Mouse (Mus musculus) hindbrain, embryonic 11.5 days (tissue): ENCODE measurements at regions not wholly inside any gene's neighbourhood (a gene's known extent, or its start where the extent isn't known, plus 50 kb on each side); places are given as distances from the start of the nearest gene placed in this dataset.

ENCODE experiments used
- ATAC-seq: fragments of 200-750 bp; cut with Nextera tagmentation; 2 replicates; pipeline ENCODE4 v1.8.0; 2017; ENCODE audit warnings: mild to moderate bottlenecking, moderate TSS enrichment, moderate library complexity; ENCODE audit not compliant: low FRiP score
- DNase-seq: peaks from one replicate; pipeline ENCODE4 v3.0.0-alpha.2; 2015; ENCODE audit warnings: low spot score
- H3K27ac ChIP-seq: fragments of 300-500 bp; sonication (generic); 2 replicates; pipeline ENCODE4 v1.5.1; 2014; ENCODE audit warnings: mild to moderate bottlenecking, low read depth, low read length
- H3K27me3 ChIP-seq: fragments of 300-500 bp; sonication (generic); 2 replicates; pipeline ENCODE4 v1.6.1; 2014; ENCODE audit warnings: mild to moderate bottlenecking, low read length, moderate library complexity, mixed read lengths; ENCODE audit not compliant: control insufficient read depth, insufficient read depth
- H3K36me3 ChIP-seq: fragments of 300-500 bp; sonication (generic); 2 replicates; pipeline ENCODE4 v1.6.1; 2014; ENCODE audit warnings: mild to moderate bottlenecking, low read length, moderate library complexity, mixed read lengths; ENCODE audit not compliant: control insufficient read depth, insufficient read depth
- H3K4me1 ChIP-seq: fragments of 300-500 bp; sonication (generic); replicated peaks from 2 replicates; pipeline ENCODE4 v1.6.1; 2014; ENCODE audit warnings: low read length, mixed read lengths; ENCODE audit not compliant: control insufficient read depth, insufficient read depth
- H3K4me2 ChIP-seq: fragments of 300-500 bp; sonication (generic); replicated peaks from 2 replicates; pipeline ENCODE4 v1.6.1; 2014; ENCODE audit warnings: mild to moderate bottlenecking, low read depth, low read length
- H3K4me3 ChIP-seq: fragments of 300-500 bp; sonication (generic); 2 replicates; pipeline ENCODE4 v1.5.1; 2014; ENCODE audit warnings: low read depth, low read length
- H3K9ac ChIP-seq: fragments of 300-500 bp; sonication (generic); 2 replicates; pipeline ENCODE4 v1.6.1; 2014; ENCODE audit warnings: low read depth, low read length
- H3K9me3 ChIP-seq: fragments of 300-500 bp; sonication (generic); 2 replicates; pipeline ENCODE4 v1.6.1; 2016; ENCODE audit warnings: low read length; ENCODE audit not compliant: control insufficient read depth
- whole genome bisulfite sequencing: fragments of 180-500 bp; shearing (Covaris S2); extraction: QIAGEN DNeasy Blood & Tissue Kit; methylation state at CpG from one replicate; pipeline ENCODE4 v1.1.7; 2014; 5-methylcytosine and 5-hydroxymethylcytosine counted together

DNA sequence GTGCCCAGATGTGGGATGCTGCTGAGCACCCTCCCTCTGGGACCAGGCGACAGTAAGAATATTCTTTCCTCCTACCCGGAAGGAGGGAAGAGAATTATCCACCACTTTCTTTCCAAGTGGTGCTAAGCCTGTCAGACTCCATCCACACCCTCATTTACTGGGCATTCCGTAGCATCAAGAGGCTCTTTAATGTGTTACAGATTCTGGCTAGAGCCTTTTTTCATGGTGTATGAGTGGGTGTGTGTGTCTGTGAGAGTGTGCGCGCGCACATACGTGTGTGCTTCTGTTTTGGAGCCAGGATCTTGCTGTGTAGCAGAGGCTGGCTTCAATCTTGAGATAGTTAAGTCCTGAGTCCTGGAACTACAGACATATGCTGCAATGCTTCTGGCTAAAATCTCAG, 102.4 kb upstream of the Mrps10 start:
- 94% methylated on average over 7 of the region's 7 CpGs for WGBS
- ATAC-seq: no peak
- Histone ChIP-seq H3K27ac (no peak overlapping the region), H3K4me3 (no peak overlapping the region), H3K4me2 (no peak overlapping the region), H3K36me3 (no peaks in the 10 kb centered on the region), H3K9ac (no peak overlapping the region), H3K4me1 (no peaks in the 10 kb centered on the region), H3K9me3 (no peaks in the 10 kb centered on the region), H3K27me3 (no peaks in the 10 kb centered on the region)
- DNase-seq: no peak

- Histone ChIP-seq H3K27ac (no peak overlapping the region), H3K27me3 (no peaks in the 10 kb centered on the region), H3K4me2 (no peak overlapping the region), H3K36me3 (no peaks in the 10 kb centered on the region), H3K9ac (no peak overlapping the region), H3K4me3 (no peak overlapping the region), H3K4me1 (no peaks in the 10 kb centered on the region), H3K9me3 (no peaks in the 10 kb centered on the region)
- no peak for ATAC-seq
- 92% methylated on average over 9 of the region's 9 CpGs for WGBS
- no peak for DNase-seq
These were observed 105.7 kb upstream of the Mrps10 start for GRCm38 (mm10) chr17:47262986-47263385.

DNA sequence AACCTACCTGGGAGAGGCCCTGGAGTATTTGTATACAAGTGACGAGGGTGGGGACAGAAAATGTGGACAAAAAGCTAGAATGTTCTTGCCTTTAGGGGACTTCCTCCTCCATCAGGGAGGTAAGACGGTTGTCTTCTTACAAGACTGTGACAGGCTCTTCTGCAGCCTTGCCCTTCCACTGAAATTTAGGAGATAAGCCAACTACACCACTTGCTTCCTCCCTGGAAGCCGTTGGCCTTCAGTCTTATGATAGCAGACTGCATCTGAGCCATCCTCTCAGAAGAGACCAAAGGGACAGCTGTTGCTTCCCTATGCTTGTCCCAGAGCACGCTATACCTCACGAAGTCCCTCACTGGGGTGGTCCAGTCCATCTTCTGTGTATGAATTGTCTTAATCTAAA, 106.5 kb upstream of the Mrps10 start:
- Histone ChIP-seq H3K4me2 (no peak overlapping the region), H3K36me3 (no peaks in the 10 kb centered on the region), H3K4me1 (no peaks in the 10 kb centered on the region), H3K9ac (no peak overlapping the region), H3K4me3 (no peak overlapping the region), H3K9me3 (no peaks in the 10 kb centered on the region), H3K27ac (no peak overlapping the region), H3K27me3 (no peaks in the 10 kb centered on the region)
- WGBS: 94% methylated on average over 5 of the region's 5 CpGs
- ATAC-seq (no peak), DNase-seq (no peak)

DNA sequence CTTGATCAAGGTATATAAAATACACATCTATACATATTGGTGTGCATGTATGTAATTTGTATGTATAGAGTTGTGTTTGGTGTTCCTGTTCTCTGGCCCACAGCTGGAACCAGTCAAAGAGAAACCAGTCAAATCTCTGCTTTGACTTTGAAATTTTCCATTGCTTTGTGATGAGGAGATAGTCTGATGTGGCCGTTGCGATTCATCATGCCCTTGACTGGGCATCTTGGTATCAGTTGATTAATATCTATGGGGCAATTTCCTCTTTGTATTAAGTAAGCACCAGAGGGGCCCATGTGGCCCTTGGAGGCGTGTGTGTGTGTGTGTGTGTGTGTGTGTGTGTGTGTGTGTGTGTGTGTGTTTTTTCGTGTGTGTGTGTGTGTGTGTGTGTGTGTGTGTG, 107.7 kb upstream of the Mrps10 start:
- 90% methylated on average over 4 of the region's 4 CpGs for WGBS
- Histone ChIP-seq H3K4me3 (no peak overlapping the region), H3K9ac (no peak overlapping the region), H3K36me3 (no peaks in the 10 kb centered on the region), H3K27me3 (no peaks in the 10 kb centered on the region), H3K4me2 (no peak overlapping the region), H3K4me1 (no peaks in the 10 kb centered on the region), H3K27ac (no peak overlapping the region), H3K9me3 (no peaks in the 10 kb centered on the region)
- no peak for ATAC-seq
- no peak for DNase-seq

DNA sequence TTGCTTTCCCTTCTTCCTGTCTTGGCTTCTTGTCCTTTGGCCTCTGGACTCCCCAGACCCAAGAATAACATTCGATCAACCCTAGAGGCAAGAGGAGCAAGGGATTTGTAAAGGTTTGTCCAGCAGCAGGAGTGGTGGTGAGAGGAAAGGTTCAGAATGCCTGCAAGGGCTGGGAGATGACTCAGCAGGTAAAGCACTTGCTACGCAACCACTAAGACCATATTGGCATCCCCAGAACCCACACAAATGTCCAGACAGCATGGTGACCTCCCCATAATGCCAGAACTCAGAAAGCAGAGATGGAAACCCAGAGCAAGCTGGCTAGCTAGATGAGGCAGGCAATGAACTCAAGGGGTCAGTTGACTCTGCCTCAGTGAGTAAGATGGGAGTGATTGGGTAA, 110.4 kb upstream of the Mrps10 start:
- Histone ChIP-seq H3K9me3 (no peaks in the 10 kb centered on the region), H3K4me1 (no peaks in the 10 kb centered on the region), H3K27ac (no peak overlapping the region), H3K36me3 (no peaks in the 10 kb centered on the region), H3K4me2 (no peak overlapping the region), H3K4me3 (no peak overlapping the region), H3K27me3 (no peaks in the 10 kb centered on the region), H3K9ac (no peak overlapping the region)
- ATAC-seq (no peak), DNase-seq (no peak)
- 89% methylated on average over 2 of the region's 2 CpGs for WGBS

DNA sequence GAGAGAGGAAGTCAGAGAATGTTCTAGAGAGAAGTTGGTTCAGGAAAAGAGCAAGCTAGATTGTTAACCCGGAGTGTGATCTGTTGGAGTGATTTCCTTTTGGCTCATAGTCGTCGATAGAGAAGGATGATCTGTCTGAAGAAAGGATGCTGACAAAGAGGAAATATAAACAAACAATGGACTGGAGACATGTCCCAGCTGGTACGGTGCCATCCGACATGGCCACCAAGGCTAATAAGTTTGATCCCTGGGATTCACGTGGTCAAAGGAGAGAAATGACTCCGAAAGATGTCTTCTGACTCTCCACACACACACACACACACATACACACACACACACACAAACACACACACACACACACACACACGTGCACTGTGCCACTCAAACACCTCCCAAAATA, 113.5 kb upstream of the Mrps10 start:
- H3K27me3 ChIP-seq: no peaks in the 10 kb centered on the region
- H3K4me2 ChIP-seq: no peak overlapping the region
- no peaks in the 10 kb centered on the region for H3K36me3 ChIP-seq
- H3K4me1 ChIP-seq: no peaks in the 10 kb centered on the region
- WGBS: 86% methylated on average over 8 of the region's 8 CpGs
- DNase-seq (no peak), ATAC-seq (no peak)
- no peak overlapping the region for H3K27ac ChIP-seq
- no peak overlapping the region for H3K9ac ChIP-seq
- no peaks in the 10 kb centered on the region for H3K9me3 ChIP-seq
- H3K4me3 ChIP-seq: no peak overlapping the region

DNA sequence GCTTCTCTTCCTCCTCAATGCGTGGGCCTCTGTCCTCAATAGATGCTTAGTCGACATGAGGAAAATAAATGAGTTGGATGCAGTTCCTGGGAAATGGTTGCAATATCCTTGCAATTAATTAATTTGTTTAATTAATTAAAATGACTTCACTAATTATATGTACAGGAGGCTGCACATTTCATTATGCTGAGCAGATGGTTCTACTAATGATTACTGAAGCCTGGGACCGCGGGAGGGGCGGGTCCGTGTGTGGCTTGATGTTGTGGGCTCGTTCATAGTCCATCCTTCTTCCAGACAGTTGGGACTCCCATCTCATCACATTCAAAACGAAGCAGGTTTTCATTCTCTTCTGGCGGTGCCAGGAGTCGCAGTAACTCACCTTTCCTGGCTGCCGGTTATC, 114.7 kb upstream of the Mrps10 start:
- Histone ChIP-seq H3K4me2 (no peak overlapping the region), H3K9me3 (no peaks in the 10 kb centered on the region), H3K27ac (no peak overlapping the region), H3K36me3 (no peaks in the 10 kb centered on the region), H3K4me3 (no peak overlapping the region), H3K4me1 (no peaks in the 10 kb centered on the region), H3K9ac (no peak overlapping the region), H3K27me3 (no peaks in the 10 kb centered on the region)
- DNase-seq: no peak
- 90% methylated on average over 11 of the region's 11 CpGs for WGBS
- no peak for ATAC-seq

- Histone ChIP-seq H3K4me1 (no peaks in the 10 kb centered on the region), H3K36me3 (no peaks in the 10 kb centered on the region), H3K4me3 (no peak overlapping the region), H3K4me2 (no peak overlapping the region), H3K9ac (no peak overlapping the region), H3K9me3 (no peaks in the 10 kb centered on the region), H3K27ac (no peak overlapping the region), H3K27me3 (no peaks in the 10 kb centered on the region)
- DNase-seq (no peak), ATAC-seq (no peak)
- 75% methylated on average over 4 of the region's 4 CpGs for WGBS
These were observed 118.7 kb upstream of the Mrps10 start for GRCm38 (mm10) chr17:47250001-47250400.

DNA sequence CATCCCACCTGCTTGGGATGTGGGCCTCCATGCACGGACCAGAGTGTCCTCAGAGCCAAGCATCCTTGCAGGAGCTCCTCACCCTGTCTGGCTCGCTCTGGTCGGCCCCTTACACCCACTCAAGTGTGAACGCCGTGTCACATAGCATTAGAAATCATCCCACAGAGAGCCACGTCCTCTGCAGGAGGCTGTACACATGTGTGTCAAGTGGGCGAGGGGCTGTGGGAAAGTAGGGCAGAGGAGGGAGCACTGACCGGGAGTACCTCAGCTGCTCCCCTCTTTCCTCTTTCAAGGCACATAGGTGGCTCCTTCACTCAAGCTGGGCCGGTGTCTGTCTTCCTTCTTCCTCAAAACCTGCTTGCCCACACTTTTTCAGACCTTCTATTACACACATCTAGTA, 119.5 kb upstream of the Mrps10 start:
- DNase-seq (no peak), ATAC-seq (no peak)
- no peaks in the 10 kb centered on the region for H3K9me3 ChIP-seq
- H3K27ac ChIP-seq: no peak overlapping the region
- H3K36me3 ChIP-seq: no peaks in the 10 kb centered on the region
- no peak overlapping the region for H3K9ac ChIP-seq
- no peaks in the 10 kb centered on the region for H3K27me3 ChIP-seq
- H3K4me1 ChIP-seq: no peaks in the 10 kb centered on the region
- WGBS: 86% methylated on average over 9 of the region's 9 CpGs
- H3K4me2 ChIP-seq: no peak overlapping the region
- no peak overlapping the region for H3K4me3 ChIP-seq
